Mouse (Mus musculus) stomach, adult 2 months (tissue): Measurements from ENCODE around the gene Olfr1105. TPM values are rescaled to one million over a fixed set of nuclear protein-coding genes. Genes with fewer than 3 reads are reported as not detected.

Experiments used
- polyA plus RNA-seq: library from polyadenylated mRNA; depleted of rRNA; stranded (reverse); fragments of >200 nt; gene quantifications from 2 replicates; pipeline ENCODE4 v1.2.3, GENCODE M21; 2012; rRNA removed

Olfr1105 gene
- not detected in 2 replicates for polyA plus RNA-seq

GRCm38 (mm10) chr2:87036431-87036830 is at the start of gene Olfr1105:
Olfr1105 (minus strand) TSS chr2:87036531.

DNA sequence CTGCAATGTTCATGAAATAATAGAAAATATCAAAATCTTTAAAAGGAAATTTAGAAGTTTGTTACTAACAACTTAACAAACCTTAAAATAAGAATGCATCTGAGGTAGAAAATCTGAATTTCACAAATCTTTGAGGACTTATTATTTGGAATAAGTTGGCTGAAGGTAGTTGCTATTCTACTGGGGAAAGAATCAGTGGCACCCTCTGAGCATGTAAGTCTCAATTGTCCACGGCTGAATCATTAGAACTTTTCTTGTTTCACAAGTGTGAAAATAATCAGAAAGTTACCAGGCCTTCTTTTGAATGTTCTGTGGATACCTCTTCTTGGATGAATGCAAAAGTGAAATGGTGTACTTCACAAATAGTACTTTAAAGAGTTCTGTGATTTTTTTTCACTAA is 39.4 kb upstream of the Olfr1105 start, which contains the start of gene Olfr1107:
TSS of gene Olfr1107 (minus strand) at position 101 of the 400 bp plus-strand sequence.

GRCm38 (mm10) chr2:87052173-87052572 is 15.8 kb upstream of the Olfr1105 start, which contains the start of gene Olfr1106:
Olfr1106 (minus strand) TSS chr2:87052273.

GRCm38 (mm10) chr2:87026980-87027379 is 9.4 kb downstream of the Olfr1105 start, which contains the start of gene Olfr1104:
Olfr1104 (minus strand) TSS chr2:87027080.

DNA sequence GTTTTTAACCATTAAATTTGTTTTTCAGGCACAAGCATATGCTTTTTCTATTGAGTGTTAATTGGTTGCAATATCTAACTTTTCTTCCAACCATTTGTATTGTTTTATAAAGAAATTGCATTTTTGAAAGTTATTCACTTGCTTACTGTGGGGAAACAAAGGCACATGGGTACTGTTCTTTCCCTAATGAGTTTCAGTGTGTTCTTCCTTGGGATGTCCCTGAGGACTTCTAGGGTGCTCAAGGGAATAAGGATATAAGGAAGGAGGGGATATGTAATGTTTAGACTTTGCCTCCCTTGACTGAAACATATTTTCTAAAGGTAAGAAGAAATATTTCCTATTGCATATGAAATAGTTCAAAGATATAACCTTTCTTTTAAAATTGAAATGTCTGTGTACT is 38.2 kb downstream of the Olfr1105 start, which contains the start of gene Olfr1102:
TSS of gene Olfr1102 (plus strand) at position 301 of the 400 bp plus-strand sequence.

GRCm38 (mm10) chr2:86991121-86991520 is 45.2 kb downstream of the Olfr1105 start, which contains the start of gene Olfr1101:
Olfr1101 (minus strand) TSS chr2:86991221.

Other genes with a start within 250 kb of the Olfr1105 start
- not detected in 2 replicates for gene Olfr141, start 226.5 kb downstream of the Olfr1105 start, polyA plus RNA-seq
- not detected in 2 replicates for gene Olfr1094, start 211.9 kb downstream of the Olfr1105 start, polyA plus RNA-seq
- gene Olfr1095, start 184.8 kb downstream of the Olfr1105 start, polyA plus RNA-seq = not detected in 2 replicates
- gene Gm13723, start 161.7 kb downstream of the Olfr1105 start, polyA plus RNA-seq = not detected in 2 replicates
- gene Olfr1097, start 144.3 kb downstream of the Olfr1105 start, polyA plus RNA-seq = not detected in 2 replicates
- gene Olfr1098, start 112.0 kb downstream of the Olfr1105 start, polyA plus RNA-seq = not detected in 2 replicates
- not detected in 2 replicates for gene Olfr1099, start 75.8 kb downstream of the Olfr1105 start, polyA plus RNA-seq
- not detected in 2 replicates for gene Olfr1100, start 56.6 kb downstream of the Olfr1105 start, polyA plus RNA-seq
- gene Olfr1101, start 45.3 kb downstream of the Olfr1105 start, polyA plus RNA-seq = not detected in 2 replicates
- gene Olfr1102, start 38.1 kb downstream of the Olfr1105 start, polyA plus RNA-seq = not detected in 2 replicates
- gene Olfr1104, start 9.5 kb downstream of the Olfr1105 start, polyA plus RNA-seq = not detected in 2 replicates
- not detected in 2 replicates for gene Olfr1106, start 15.7 kb upstream of the Olfr1105 start, polyA plus RNA-seq
- gene Olfr1107, start 39.3 kb upstream of the Olfr1105 start, polyA plus RNA-seq = not detected in 2 replicates
- not detected in 2 replicates for gene Olfr1109, start 59.5 kb upstream of the Olfr1105 start, polyA plus RNA-seq
- gene Olfr259, start 78.0 kb upstream of the Olfr1105 start, polyA plus RNA-seq = not detected in 2 replicates
- not detected in 2 replicates for gene Olfr1110, start 103.8 kb upstream of the Olfr1105 start, polyA plus RNA-seq
- not detected in 2 replicates for gene Olfr1111, start 116.1 kb upstream of the Olfr1105 start, polyA plus RNA-seq
- gene Olfr1112, start 151.3 kb upstream of the Olfr1105 start, polyA plus RNA-seq = not detected in 2 replicates
- not detected in 2 replicates for gene Olfr1113, start 172.4 kb upstream of the Olfr1105 start, polyA plus RNA-seq
- gene Olfr1115, start 211.5 kb upstream of the Olfr1105 start, polyA plus RNA-seq = not detected in 2 replicates
- gene Olfr1116, start 231.0 kb upstream of the Olfr1105 start, polyA plus RNA-seq = not detected in 2 replicates